Mouse (Mus musculus) 416B (cell line): ENCODE measurements around the gene Rft1.

Source experiments
- DNase-seq: peaks from one replicate; pipeline ENCODE4 v3.0.0; 2011; ENCODE audit warnings: low read depth

The Rft1 gene

DNA sequence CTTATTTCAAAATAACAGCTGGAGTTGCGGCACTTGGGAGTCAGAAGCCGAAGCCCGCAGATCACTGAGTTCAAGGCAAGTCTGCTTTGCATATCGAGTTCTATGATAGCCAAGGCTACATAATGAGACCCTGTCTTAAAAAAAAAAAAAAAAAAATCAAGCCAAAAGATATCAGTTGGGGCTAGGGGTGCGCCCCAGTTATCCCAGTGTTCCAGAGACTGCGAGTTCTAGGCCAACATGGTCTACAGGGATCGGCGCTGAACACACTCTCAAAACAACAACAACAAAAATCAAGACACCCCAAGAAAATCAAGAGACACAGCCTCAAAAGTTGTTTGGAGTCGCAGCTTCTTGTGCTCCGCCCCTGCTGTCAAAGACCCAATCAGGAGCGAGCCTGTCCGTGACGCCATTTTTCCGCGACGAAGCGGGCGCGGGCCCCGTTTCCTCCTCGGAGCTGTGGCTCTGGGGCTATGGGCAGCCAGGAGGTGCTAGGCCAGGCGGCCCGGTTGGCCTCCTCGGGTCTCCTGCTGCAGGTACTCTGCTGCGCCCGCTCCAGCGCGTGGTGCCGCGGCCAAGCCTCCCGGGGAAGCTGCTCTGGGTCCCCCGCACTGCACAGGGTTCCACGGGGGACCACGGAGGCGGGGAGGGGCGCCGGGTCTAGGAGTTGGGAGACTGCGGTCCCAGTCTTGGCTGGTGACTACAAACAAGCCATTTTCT is at the start of gene Rft1:
TSS of gene Rft1 (plus strand) at position 418 of the 717 bp plus-strand sequence.
- DNase-seq = peak; percentile 96

DNA sequence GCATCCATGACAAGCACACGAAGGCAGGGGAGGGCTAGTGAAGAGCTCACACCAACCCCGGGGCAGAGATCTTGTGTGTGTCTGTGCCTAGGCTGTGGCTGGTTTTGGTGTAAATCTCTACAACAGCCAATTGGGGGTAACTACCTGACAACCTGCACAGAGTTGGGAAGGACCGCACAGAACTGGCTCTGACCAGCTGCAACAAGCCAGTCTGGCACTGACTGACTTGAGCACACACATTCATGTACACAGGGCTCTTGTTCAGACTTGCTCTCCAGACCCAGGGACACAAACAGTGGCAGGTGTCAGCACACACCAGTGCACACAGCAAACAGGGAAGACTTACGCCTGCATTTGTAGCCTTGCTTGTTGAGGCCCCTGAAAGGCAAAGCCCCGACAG is 47.3 kb upstream of the Rft1 start:
- DNase-seq = no peak

DNA sequence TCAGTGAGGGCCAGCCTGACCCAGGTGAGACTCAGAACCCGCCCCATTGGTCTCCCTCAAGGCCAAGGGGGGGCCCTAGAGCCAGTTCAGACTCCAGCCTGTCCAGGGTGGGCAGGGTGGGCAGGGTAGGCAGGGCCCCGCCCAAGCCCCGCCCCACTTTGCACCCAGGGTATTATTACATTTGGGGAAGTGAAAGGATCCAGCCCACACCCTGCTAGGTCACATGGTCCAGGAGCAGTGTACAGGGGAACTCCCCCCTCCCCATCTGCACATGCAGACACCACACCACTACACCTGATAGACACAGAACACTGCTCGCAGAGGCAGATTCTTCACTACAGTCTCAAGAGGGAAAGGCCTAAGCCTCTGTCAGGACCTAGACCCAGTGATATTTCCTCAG is 46.5 kb upstream of the Rft1 start:
- DNase-seq = no peak

DNA sequence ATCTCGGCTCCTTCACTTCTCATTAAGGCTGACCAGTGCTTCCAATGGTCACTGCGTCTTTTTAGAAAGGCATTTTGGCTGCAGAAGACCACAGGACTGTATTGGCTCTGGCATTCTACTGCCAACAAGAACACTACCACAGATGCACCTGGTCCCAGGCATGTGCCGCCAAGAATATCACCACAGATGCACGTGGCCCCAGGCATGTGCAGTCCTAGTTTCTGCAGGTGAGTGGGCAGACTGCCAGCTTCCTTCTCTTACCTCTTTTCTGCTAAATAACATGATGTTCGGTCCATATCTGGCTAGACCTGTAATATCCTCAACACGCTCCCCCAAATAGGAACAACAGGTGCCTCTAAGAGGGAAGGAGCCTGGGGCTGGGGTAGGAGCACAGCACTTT is 46.0 kb upstream of the Rft1 start:
- no peak for DNase-seq

DNA sequence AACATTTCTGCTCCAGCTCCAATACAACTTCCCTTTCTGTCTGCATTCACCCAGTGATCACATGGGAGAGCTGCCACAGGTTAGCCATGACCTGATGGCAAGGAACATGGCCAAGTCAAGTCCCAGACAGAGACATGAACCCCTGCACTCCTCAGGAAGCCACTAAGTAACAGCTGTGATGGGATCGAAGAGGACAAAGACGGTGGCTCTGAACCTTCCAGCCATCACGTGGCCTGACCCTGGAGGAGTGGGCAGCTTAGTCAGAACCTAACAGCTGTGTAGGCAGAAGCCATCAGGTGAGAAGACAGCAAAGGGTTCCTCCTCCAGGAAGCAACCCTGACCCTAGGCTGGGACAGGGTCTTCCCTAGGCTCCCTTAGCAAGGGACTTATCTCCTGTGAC is 44.7 kb upstream of the Rft1 start:
- DNase-seq = no peak

DNA sequence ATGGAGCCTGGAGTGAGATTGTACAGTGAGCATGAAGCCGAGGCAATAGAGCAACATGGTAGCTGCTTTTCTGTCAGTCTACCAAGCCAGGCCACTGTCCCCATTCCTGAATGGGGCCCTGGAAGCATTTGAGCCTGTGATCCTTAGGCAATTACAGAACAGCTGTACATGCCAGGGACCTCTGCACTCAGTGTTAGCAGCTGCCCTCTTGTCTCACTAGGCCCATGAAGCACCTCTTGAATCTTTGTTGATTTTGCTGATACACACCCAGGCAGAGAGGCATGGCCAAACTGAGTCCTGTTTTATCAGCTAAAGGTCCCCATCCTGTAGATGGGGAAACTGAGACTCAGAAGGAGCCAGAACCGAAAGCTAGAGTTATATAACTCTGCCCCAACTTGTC is 43.9 kb upstream of the Rft1 start:
- no peak for DNase-seq

DNA sequence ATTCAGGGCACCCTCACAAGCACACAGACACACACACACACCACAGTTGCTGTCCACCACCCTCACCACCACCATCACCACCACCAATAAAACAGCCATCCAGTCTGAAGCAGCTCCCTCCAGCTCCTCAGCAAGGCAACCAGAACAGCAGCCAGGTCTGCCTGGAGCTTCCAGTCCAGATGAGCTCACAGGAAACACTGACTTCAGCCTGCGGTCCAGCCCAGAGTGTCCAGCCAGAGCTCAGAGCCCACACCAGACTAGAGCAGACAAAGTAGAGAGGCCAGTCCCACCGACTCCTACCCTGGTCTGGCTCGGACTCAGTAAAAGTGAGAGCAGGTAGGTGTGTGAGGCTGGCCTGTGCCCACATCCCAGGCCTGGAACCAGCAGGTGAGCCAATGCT is 43.2 kb upstream of the Rft1 start:
- no peak for DNase-seq

DNA sequence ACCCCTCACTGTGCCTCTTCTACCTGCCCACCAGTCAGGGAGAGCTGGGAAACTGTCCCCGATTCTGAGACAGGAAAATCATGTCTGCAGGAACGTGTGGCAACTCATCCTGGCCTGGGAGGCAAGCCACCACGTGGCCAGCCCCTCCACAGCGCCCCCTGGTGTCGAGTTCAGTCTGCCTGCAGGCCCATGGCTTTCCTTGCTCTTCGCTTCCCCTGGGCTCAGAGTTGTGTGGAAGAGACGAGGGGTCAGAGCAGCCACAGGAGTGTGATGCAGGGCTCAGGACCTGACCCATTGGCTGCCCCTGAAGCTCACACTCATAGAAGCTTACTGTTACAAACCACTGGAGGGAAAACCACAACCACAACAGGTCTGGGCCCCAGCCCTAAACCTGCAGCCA is 41.6 kb upstream of the Rft1 start:
- peak; percentile 96 for DNase-seq

DNA sequence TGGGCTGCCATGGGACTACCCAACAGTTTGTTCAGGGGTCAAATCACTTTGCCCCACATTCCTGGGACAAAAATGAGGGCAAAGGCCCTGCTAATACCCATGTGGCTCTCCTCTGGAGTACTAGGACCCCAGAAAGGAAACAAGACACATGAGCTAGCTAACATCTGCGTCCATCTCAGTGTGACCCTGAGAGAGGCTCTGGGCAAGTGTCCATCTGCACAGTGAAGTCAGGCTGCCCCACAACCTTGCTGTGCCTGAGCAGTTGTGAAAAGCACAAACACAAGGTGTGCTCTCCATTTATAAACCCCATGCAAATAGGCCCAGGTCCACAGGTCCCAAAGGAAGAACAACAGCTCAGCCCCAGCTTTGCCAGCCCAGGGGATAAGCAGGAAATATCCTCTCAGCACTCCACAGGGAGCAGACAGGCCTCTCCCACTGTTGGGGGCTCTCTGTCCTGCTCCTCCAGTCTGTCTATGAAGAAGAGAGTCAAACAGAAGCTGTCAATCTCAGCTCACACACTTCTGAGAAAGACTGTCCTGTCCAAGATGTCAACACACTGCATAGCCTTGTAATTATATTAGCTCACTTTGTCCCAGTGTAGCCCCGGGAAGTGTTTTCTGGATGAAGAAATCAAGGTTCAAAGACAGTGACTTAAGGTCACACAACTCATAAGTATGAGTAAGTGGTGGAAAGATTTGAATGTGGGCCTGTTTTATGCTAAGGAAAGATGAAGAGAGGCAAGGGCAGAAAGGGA is 41.0 kb upstream of the Rft1 start:
- no peak for DNase-seq

DNA sequence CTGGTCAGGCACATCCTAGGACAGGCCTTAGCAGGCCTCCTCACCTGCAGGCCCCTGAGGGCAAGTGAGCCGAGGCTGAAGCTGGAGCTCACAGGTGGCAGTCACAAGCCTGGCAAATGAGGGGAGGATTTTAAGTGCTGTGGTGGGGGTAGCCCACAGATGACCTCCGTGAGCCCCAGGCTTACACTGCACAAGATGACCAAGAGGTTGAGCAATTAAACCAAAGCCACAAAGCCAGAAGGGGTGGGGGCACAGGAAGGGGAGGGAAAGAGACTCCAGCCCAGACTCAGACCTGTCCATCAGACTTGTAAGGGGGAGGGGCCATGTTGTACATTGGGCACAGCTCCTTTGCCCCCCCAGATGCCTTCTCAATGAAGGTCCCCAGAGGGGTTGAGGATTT is 37.4 kb upstream of the Rft1 start:
- peak; percentile 94 for DNase-seq

DNA sequence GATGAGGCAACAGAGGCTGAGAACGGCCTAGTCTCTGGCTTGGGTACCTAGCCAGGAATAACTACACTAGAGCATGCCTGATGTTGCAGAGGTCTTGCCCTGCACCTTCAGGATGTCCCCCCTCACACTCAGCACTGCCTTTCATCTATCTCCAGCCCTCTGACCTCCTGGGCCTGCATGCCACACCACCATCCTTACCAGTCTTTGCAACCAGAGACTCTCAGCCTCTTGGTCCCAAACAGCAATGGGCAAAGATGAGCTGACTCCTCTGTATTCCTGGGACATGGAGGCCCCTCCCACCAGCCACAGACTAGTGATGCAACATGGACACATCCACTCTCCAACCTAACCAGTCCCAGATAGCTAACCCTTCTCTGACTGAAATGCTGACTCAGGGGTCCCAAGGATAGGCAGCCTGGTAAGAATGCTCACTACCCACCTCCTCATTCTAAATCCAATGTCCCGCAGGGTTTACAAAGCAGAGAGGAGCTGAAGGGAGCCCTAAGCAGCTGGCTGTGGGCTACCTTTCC is 35.3 kb upstream of the Rft1 start:
- no peak for DNase-seq

DNA sequence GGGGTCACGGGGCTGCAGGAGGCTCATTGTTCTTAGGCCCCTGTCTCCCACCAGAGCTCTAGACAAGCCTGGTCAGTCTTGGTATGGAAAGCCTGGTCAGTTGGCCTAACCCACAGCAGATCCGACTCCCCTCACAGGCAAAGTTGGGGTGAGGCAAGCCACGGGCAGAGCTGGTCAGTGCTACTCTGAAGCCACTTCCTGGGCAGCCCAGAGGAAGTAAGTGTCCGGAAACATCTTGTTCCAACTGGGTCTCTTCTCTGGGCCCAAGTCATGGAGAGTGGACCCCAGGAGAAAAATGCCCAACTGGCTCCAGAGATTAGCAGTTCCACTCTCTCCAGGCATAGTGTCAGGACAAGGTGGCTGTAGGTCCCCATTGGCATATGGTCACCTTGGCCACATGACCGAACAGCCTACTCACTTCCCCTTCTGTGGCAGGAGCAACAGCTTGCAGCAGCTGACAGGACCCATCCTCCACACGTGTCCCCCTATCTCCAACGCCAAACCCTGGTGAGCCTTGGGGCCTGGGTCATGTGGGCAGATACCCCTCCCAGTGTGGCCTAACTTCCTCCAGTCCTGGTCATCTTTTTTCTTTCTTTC is 34.1 kb upstream of the Rft1 start:
- DNase-seq = peak; percentile 95

DNA sequence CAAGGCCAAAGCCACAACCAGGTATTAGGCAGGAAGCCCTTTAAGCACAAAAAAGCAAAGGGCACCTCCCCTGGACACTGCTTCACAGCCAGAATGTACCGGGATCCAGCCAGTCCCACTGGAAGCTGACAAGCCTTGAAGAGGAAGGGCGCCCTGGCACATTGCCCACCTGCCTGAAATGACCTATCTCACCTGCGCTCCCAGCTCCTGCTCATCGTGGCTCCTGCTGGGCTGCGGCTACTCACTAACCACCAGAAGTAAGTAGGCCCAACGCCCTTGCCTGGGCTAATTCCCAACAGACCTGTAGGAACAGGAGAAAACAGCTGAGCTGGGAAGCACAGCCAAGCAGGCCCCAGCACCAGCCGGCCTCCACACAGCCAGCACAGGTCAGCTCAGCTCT is 32.0 kb upstream of the Rft1 start:
- DNase-seq = no peak

DNA sequence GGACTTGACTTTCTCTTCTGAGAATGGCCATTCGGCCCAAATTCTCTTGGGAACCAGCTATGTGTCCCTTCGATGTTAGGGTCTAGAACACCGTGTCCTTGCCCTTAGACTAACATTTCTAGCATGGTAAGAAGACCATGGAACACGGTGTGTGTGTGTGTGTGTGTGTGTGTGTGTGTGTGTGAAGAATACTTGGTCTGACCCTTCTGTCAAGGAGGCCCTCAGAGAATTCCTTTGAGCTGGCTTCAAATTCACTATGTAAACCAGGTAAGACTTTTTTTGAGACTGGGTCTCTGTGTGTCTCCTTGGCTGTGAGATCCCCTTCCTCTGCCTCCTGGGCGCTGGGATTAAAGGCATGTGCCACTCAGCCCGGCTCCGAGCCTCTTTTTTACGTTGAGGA is 31.6 kb upstream of the Rft1 start:
- DNase-seq = no peak

DNA sequence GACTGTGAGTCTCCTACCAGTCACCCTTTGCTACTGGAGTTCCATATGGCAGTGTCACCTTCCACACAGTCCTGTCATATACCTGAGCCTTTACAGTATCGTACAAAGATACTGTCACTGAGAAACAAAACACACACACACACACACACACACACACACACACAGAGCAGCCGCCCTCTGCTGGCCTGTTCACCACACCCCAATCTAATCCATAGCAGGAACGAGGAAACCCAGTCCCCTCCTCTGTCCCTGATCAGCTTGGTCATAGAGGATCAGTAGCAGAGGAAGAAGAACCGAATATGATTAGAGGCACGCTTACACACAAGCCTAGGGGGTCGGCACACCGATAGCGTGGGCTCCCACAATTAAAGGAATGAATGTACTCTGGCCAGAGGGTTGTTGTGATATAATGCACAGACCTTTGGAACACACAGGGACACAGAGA is 29.9 kb upstream of the Rft1 start:
- DNase-seq = peak; percentile 50

DNA sequence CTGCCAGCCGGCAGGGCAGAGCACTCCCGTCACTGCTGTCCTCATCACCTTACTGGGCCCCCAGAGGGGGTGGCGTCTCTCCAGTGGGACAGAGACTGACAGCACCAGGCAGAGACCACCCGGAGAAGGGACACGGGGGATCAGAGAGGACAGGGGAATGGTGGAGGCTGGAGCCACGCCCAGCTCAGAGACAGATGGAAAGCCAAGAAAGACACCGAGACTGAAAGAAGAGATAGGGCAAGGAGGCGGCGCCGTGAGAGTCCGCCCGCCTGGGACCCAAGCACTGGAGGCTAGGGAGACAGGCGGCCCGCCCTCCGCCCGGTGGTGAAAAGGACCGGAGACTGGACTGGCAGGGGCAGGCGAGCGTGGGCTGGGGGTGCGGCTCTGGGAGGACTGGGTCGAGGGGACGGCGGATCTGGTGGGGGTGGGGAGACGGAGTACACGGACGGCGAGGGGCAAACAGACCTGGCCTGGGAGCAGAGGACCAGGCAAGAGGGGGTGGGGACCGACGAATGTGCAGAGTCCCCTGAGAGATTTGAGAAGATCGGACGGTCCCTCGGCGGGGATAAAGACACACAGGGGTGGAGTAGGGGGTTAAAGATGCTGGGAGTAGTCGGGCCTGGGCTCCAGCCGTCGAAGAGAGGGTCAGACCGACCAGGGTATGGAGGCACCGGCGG is 28.9 kb upstream of the Rft1 start:
- DNase-seq = peak; percentile 62

DNA sequence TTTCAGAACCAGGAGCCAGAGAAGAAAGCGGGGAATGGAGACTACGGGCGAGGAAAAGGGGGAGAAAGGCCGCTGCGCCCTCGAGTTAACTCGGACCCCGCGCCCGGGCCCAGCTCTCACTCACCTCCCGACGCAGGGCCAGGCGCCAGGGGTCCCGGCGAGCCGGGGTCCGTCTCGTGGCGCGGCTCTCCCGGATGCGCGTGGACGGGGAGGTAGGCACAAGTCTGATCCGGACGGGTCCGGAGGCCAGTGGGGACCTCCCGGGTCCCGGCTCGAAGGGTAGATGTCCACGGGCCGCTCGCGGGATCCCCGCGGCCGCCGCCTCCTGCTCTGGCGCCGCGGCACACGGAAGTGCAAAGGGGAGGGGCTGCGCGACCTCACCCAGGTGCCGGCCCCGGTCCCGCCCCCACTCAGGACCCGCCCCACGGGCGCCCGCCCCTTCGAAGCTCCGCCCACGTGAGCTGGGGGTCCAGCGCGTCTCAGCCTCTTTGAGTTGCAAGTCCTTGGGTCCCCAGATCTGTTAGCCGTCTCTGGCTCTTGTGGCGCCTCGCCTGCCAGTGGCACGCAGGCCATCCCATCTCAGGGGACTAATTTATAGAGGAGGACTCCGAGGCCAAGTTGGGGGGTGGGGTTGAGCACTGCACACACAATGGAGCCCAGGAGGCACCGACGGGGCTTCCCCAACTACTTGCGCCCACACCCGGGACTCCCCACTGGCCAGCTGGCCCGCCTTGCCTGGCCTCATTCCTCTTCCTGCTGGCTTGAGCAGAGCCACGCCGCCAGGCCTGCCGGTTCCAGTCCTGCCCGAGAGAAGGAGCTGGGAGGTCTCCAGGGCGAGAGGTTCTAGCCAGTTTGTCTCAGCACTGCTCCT is 28.1 kb upstream of the Rft1 start, which contains the start of gene Prkcd:
TSS of gene Prkcd (minus strand) at position 355 of the 871 bp plus-strand sequence.
- DNase-seq = peak; percentile 89

DNA sequence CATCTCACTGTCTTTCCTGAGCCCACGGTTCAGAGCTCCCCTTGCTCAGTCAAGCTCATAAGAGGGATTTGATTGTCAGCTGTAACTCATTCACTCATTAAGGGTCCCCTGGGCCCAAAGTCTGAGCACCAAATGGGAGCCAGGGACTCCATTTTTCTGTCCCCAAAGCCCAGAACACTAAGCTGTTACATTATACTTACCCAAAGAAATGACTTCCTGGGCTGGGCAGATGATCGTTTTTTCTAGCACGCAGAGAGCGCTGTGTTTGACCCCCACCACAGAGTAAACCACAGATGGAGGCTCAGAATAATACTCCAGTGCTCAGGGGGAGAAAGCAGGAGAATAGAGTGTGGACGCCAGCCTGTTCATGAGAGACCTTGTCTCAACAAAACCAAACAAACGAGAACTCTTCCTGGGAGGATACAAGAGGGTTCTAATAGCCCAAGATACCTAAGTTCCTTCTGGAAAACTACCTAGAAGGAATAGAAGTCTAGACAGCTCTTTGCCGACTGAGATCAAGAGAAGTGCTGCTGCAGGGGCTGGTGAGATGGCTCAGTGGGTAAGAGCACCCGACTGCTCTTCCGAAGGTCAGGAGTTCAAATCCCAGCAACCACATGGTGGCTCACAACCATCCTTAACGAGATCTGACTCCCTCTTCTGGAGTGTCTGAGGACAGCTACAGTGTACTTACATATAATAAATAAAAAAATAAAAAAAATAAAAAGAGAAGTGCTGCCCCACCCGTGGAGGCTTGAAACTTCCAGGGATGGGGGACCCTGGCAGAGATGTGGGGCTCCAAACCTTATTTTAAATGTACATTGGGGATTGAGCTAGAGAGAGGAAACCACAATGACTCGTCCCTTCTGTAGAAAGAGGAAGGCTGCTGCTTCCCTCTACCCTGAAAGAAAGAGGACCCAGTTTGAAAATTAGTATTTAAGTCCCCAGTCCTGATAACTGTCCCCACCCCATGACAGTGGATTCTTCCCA is 27.1 kb upstream of the Rft1 start:
- peak; percentile 91 for DNase-seq

DNA sequence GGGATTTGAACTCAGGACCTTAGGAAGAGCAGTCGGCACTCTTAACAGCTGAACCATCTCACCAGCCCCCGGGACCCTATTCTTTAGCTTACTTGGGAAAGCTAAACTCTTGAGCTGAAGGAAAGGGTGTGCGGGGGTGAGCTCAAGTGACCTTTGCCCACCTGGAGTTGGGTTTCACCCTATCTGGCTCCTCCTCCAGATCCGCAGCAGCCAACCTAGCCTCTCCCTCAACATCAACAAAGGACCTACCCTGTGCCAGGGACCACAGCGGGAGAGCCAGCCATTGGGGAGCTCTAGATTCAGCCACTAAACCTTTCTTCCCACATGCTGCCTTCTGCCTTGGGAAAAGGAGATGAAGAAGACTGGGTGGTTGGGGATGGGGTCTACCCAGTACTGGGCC is 25.9 kb upstream of the Rft1 start:
- DNase-seq = no peak

DNA sequence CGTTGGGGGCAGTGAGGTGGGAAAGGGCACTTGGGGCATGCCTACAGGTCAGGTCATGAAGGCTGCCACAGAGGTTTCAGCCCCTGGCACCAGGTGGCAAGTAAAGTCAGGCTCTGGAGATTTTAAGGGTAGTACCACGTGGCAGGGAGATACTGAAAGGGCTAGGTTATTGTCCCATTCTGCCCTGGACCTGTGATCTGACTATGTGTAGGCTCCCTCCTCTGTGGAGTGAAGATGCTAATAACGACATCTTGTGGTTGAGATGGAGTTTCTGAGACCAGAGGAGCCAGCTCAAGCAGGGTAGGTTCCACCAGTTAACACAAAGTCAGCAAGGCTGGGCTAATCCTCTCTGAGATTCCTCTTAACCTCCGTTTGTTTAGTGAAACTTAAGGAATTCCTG is 24.3 kb upstream of the Rft1 start:
- DNase-seq = no peak
